Comparison of ENCODE assay signal across 8 mouse cellular contexts in the genomic region with DNA sequence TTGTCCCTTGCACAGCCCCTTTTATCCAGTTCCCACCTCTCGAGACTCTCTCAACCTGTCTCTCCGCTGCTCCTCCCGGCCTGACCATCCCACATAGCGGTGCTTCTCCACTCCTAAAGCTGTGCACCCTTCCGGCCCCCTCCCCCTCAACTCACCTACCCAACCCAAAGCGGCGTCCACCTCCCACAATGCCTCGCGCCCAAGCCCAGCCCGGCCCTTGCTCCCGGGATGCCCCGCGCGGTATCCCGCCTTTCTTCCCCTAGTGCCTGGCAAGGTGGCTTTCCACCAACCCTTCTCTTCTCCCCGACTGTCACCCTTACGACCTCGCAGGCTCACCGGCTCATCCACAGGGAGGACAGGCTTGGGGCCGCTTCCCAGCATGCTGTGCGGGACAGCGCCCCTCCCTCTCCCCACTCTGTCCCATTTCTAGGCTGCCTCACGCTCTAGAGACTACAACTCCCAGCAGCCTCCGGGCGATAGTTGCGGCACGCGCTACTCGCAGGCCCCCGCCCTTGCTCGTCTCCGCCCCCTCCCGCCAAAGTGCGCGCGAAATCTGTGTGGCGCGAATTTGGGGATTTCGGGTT. TPM values are rescaled to one million over a fixed set of nuclear protein-coding genes. Genes with fewer than 3 reads are reported as not detected.
DNase-seq lines count a peak whose midpoint lies in the region; ATAC-seq lines count a peak whose summit lies in the region.

A gene (minus strand): TSS at position 414 of the 584 bp plus-strand sequence.

- peak; percentile 94 for ATAC-seq in megakaryocyte progenitor cell, adult 5-6 weeks (replicated peaks; ENCODE audit: poor library complexity)

- DNase-seq in adipocyte (ENCODE audit: low spot score): peak; percentile 86
- peak; percentile 96 for DNase-seq in embryo, embryonic 10 days (ENCODE audit: low spot score)
- DNase-seq in gastrocnemius, postnatal 10 days: peak; percentile 90
- DNase-seq in induced T-regulatory cell, adult 2 months (ENCODE audit: low read depth): peak; percentile 96
- DNase-seq in left cerebral cortex, adult 9 months (ENCODE audit: low spot score in 2 of 2): peak; percentile 78 to 93
- DNase-seq in right cerebral cortex, postnatal 14 days: peak; percentile 93
- DNase-seq in urinary bladder, postnatal 36 days (ENCODE audit: low spot score in 2 of 2): peak; percentile 90 to 91

RNA-seq across cellular contexts. Expression of the gene that starts here (rescaled TPM):
- total RNA-seq in gastrocnemius, postnatal 10 days (2021): 1 to 10 TPM; 5.4 to 7.0 TPM
- total RNA-seq in megakaryocyte progenitor cell, adult 5-6 weeks (2015): 2.4 and 3.2 TPM in 2 replicates
- total RNA-seq in megakaryocyte progenitor cell, adult 5-6 weeks (2017): 3.4 and 4.7 TPM in 2 replicates

Comparison
In these comparisons a context has a peak if more than half of its experiments do, and no peak if none do; other contexts are left out.
1. Peak in every context shown above with its lines: DNase-seq and ATAC-seq.